Mouse (Mus musculus) gastrocnemius, adult 18-20 months (tissue): ENCODE measurements around the gene Sspn. TPM values are rescaled to one million over a fixed set of nuclear protein-coding genes. Genes with fewer than 3 reads are reported as not detected.
A peak's percentile ranks its signal among the peaks of the same experiment; 100 is the strongest.

Experiments used
- DNase-seq: peaks from one replicate; pipeline ENCODE4 v3.0.0; 2021; ENCODE audit warnings: low spot score
- long read RNA-seq, 2 experiments: library from polyadenylated mRNA; stranded (forward); transcript quantifications; one replicate each; pipeline ENCODE4 v2.0.0; 2021
- total RNA-seq, 2 experiments: library from RNA; stranded (reverse); gene quantifications; 2 replicates each; pipeline ENCODE4 v1.2.3; 2021

Sspn gene
- total RNA-seq, result 10 to 100 TPM; 39.5 to 43.1 TPM
- long read RNA-seq, experiment 1, full-length matches to known transcripts, result 33 of 43 reads
- long read RNA-seq, experiment 1, partial matches to known transcripts, result 1 of 43 reads
- long read RNA-seq, experiment 1, other reads (novel, unspliced or antisense), result 9 of 43 reads
- long read RNA-seq, experiment 2, full-length matches to known transcripts, result 18 of 24 reads
- long read RNA-seq, experiment 2, partial matches to known transcripts, result 6 of 24 reads
- long read RNA-seq, experiment 2, other reads (novel, unspliced or antisense), result 0 of 24 reads

DNA sequence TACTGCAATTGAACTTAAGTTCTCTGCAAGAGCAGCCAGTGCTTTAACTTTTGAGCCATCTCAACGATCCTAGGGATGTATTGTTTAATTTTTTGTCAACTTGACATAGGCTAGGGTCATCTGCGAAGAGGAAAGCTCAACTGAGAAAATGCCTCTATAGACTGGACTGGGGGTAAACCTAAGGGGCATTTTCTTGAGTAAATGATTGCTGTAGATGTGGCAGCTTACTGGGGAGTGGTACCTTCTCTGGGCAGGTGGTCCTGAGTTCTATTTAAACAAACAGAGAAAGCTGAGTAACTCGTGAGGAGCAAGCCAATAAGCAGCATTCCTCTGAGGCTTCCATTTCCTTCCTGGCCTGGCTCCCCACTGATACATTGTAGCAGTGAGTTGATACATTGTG lies at the start of gene Sspn:
Gene Sspn, plus strand, starts transcription at position 301 of the 400 bp plus-strand sequence.
- no peak for DNase-seq

GRCm38 (mm10) chr6:145883010-145883409 lies 48.4 kb upstream of the Sspn start:
- DNase-seq, result no peak

DNA sequence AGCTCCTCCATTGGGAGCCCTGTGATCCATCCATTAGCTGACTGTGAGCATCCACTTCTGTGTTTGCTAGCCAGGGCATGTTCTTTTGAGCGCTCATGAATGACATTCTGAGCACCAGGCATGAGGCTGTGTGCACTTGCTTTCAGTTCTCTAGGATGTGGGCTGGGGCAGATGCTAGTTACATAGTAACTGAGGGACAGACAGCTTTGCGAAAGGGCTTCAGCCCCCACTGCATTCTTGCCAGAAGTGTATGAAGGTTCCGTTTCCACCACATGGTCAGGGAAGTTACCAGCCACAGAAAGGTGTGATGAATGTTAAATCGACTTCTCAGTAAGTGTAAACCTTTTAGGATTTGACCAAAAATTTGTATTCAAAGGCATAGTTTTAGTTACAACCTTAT lies 47.8 kb upstream of the Sspn start:
- DNase-seq, result no peak

- no peak for DNase-seq
These were observed 46.4 kb upstream of the Sspn start for GRCm38 (mm10) chr6:145885069-145885468.

DNA sequence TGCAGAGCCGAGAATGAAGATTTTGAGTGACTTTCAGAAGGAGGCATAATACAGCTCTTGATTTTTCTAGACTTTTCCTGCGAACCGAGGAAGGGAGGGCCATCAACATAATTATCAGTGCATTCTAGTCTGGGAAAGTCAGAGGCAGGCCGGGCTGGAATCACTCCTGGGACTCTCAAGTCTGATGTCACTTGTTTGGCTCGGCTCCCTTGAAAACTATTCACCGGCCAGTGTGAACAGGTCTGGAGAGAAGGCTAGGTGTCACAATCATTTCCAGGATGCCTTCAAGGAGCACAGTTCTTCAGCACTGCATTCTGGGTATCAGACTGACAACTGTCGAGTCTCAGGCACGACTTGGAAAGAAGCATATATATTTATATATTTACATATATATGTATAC lies 45.2 kb upstream of the Sspn start:
- peak; percentile 25 for DNase-seq

DNA sequence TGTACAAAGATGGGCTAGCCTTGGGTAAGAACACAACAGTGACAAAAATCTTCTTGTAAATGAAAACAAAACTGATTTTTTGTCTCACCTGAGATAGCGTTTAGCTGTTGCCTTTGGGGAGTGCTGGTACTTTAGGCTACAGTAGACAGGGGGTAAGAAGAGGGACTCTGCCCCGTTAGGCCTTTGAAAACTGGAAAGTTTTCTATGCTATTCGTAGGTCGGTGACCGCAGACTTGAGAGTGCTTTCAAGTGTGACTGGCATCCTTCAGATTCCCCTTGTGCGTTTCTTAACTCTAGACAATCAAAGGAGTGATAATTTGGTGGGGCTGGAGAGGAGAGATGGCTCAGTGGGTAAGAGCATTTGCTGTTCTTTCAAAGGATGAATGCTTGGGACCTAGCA lies 43.7 kb upstream of the Sspn start:
- no peak for DNase-seq

- DNase-seq, result no peak
These were observed 39.5 kb upstream of the Sspn start for GRCm38 (mm10) chr6:145891951-145892350.

DNA sequence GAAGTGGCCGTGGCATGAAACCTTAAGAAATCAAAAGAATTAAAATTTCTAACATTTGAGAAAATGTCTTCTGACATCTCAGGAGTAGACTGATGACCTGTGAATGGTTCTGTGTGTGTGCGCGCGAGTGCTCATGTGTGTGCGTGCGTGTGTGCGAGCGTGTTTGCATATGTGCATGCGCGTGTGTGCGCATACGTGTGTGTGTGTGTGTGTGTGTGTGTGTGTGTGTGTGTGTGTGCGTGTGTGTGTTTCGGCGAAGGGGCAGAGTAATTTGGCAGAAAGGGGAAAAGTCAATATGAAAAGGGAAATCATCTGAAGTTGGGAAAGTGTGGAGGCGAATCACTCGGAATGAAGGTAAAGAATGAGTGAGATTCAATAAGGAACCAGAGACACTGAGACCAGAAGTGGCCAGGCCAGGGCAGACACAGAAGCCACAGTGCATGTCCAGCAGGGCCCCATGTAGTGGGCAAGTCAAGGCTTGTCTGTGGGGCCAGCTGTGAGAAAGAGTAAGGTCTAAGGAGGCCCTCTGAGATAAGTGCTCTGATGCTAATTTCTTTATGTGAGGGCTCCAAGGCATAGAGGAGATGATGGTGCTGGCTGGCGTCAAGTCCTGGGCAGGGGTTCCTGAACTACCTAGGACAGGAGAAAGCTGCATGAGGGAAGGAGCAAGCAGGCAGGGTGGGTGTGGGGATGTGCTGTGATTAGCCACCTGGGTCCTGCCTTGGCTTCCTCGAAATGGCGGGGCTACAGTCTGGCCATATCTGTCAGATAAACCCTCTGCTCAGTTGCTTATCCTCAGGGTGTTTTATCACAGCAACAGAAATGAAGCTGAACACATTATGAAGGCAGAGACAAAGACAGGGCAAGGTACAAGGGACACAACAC lies 38.8 kb upstream of the Sspn start:
- DNase-seq, result no peak

- DNase-seq, result no peak
These were observed 37.9 kb upstream of the Sspn start for GRCm38 (mm10) chr6:145893366-145894021.

DNA sequence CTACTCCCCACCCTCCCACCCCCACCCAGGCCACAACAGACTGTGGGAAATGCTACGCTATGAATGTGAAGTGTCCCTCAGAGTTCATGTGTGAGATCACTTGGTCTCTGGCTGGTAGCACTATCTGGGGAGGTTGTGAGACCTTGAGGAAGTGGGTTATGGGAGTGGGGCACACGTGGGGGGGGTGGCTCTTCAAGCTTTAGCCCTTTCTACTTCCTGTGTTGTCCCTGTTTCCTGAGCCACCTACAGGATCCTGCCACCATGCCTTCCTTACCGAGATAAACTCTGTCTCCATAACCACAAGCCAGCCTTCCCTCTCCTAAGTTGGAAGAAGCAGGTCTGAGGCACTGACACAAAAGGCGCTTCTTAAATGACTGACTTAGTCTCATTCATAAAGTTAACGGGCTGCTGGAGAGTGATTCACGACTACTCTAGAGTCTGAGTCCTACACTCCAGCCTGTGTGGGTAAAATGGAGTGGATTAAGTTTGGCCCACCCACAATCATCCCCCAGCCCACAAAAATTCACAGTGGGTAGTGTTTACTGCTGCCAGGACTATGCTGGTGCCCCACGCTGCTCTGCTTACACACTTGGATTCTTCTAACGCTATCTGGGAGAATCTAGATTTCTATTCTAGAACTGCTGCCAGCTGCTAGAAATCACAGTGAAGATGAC lies 36.6 kb upstream of the Sspn start:
- DNase-seq, result no peak

DNA sequence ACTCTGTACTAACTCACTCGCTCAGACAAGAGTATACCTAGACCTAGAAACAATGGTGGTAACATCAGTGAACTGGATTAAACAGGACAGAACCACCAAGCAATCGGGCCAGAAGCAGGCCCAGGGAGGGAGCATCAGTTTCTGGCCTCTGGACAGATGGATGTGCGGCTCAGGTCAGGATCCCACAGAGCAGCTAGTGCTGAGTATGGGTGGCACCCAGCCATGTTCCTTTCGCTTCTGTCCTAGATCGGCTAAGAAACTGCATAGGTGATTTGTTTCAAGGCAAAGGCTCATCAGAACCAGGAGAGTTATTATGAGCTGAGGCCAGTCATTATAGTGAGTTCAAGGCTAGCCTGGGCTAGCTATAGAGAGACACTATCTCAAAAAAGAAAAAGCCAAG lies 27.3 kb upstream of the Sspn start:
- DNase-seq, result no peak

GRCm38 (mm10) chr6:145904616-145905015 lies 26.8 kb upstream of the Sspn start:
- no peak for DNase-seq

DNA sequence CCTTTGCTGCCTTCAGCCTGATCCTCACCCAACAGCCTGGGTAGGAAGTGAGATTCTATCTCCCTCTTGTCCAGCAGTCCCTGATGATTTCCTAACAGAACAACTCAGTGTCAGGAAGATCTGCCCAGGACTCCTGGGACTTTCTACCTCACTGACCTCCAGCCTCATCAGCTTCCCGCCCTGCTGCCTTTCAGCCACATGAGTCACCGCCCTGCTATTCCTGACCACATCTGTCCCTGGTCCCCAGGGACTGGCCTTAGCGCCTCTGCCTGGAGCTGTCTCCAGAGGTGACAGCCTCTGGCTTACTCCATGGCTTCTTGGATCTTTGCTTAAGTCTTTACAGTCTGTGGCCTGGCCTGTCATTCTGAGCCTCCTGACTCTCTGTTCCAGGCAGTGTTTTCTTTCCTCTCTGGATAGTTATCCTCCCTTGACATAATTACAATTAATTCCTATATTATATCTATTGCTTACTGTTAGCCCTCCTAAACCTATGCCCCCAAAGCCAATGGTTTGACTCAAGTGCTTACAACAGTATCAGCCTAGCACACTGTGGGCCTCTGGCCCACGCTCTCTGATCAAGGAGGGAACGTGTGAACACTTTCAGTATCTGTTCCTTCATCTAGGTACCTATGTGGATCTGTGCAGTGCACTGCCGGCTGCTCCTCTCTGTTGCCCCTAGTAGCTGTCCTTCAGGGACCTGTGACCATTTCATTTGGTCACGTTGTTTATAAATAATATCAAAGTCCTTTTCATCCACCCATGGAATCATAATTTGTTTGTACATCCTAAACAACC lies 25.1 kb upstream of the Sspn start:
- no peak for DNase-seq

DNA sequence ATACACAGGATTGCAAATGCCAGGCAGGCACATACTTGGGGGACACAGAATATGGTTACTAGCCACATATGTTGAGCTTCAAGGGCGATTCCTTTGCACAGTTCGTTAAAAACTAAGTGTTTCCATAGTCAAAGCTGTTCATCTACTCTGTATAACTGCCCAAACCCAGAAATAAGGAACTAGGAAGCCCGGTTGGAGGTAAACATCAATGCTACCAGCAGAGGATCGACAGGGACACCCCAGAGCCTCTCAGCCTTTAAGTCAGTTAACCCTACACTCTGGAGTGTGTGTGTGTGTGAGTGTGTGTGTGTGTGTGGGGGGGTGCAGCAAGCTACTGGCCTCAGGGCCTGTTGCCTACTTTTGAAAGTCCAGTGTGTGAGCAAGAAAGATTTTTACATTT lies 21.5 kb upstream of the Sspn start:
- DNase-seq, result no peak

DNA sequence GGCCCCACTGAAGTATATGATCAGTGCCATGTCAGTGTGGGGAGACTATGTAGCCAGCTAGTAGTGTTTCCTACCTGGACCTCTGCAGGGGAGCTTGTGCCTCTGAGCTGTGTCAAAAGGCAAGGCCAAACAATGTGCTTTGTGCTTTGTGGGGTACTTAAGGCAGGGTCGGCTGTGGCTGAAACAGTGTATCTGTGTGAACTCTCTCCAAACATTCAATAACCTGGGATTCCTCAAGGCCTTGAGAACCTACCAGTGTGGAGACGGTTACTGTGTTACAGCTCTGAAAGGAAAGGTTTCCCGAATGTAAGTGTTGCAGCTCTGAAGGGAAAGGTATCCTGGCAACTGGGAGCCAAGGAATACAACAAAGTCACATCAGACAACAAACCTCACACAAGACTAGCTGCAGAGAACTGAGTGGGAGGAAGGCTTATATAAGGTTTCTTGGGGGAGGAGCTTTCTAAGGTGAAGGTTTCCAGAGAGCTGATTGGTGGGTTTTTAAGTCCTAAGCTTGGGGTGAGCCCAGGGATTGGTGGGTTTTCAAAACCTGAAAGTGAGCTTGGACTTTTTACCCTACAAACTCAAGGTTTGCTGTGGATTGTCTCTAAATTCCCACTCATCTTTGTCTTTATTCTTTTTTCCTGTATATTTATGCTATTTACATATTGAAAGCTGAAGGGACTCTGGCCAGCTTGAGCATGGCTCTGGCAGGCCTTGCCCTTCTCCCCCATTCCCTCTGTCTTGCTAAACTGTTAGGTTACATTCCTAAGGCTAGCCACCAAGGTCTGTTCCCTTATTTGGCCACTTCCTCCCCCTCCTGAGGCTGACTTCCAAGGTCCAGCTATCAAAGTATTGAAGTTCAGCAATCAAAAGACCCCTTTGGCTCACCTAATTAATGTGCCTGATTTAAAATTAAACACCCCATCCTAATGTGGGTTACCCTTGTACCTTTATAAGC lies 20.7 kb upstream of the Sspn start:
- DNase-seq, result no peak

GRCm38 (mm10) chr6:145912232-145912631 lies 19.2 kb upstream of the Sspn start:
- DNase-seq, result no peak

DNA sequence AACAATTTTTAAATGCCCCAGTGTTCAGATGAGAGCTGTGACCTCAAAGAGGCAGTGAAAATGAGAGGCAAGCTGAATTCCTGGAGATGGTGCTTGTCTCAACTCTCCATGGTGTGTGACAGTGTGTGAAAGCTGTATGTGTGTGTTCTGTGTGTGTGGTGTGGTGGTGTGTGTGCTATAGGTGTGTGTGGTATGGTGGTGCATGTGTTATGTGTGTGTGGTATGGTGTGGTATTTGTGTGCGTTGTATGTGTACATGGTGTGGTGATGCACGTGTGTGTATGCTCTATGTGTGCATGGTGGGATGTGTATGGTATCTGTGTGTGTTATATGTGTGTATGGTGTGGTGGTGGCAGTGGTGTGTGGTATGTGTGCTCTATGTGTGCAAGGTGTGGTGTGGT lies 16.0 kb upstream of the Sspn start:
- DNase-seq, result no peak

DNA sequence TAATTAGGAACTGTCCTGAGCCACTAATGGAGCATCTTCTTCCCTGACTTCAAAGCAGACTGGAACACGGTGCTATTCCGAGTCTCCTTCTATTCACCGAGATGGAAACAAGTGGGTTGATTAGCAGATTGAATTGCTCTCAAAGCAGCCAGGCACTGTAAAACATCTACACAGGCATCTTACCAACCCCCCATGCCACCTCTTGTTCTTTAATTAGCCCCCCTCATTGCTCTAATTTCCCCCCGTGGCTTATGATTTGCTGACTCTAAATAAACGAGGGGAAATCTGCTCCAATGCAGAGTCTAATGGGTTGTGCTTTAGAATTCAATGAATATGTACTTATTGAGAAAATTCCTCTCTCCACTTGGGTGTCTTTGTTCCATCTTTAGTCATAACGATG lies 15.0 kb upstream of the Sspn start:
- no peak for DNase-seq

GRCm38 (mm10) chr6:145918236-145918635 lies 13.2 kb upstream of the Sspn start:
- no peak for DNase-seq

DNA sequence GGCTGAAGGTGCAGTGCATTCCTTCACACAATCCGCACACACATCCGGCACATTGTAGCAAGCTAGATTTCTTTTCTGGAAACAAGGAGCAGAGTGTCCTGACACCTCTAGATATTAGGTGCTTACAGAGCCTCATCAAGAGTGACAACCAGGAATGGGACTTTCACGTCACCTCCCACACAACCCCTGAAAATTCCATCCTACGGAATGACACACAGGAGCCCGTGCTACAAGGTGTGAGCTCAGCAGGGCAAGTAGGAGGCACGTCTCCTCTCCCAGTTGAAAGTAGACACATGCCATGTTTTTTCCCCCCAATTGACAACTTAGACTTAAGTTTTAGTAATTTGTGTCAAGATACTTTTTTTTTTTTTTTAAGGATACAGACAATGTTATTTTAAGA lies 7.8 kb upstream of the Sspn start:
- no peak for DNase-seq
